Mouse (Mus musculus): ENCODE data around the gene Hivep3.

The Hivep3 gene

DNA sequence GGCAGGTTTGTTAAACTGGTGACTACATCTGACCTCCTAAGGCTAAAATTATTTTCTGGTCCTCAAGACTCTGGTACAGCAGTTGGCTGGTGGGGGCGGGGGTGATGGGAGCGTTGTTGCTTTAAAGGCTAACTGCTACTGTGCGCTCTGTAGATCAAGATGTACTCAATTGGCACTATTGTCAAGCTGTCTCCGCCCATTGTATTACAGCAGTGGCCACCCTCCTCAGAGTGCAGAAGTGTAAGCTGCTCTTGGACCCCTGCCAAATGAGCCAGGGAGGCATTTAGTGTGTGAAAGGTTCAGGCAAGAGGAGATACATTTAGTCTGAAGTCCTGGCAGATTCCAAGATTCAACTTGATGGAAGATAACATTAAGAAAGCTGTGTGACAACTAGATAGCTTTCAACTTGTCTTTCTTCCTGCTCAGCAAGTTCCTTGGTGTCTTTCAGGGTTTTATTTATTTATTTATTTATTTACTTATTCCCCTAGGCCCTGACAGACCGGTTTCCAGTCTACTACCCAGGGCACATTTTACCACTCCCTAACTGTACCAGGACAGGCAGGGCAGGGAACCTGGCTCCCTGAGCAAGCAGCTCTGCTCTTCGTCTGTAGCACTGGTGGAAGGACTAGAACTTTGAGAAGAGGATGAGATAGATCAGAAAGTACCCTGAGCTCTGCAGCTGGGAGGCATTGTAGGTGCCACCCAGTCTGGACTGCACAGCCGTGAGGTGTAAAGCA is 83.2 kb downstream of the Hivep3 start:
- in situ Hi-C loops (cut with MboI) = no loop called here

DNA sequence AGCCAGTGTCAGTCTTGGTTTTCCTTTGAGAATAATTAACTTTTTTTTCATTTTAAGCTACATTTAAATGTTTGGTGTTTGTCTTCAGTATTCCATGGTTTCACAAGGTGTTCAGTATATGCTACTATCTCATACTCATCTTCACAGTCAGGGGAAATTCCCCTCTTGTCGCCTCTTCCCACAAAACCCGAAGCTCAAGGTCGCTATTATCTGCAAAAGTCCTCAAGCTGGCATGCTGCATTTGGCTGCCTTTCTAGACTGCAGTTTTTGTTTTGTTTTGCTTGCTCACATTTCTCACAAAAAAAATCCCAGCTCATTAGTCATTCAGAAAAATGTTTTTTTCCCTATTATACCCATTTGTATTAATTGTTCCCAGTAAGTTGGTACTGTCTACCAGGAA is 92.4 kb downstream of the Hivep3 start:
- in situ Hi-C loops (cut with MboI) = no loop called here

DNA sequence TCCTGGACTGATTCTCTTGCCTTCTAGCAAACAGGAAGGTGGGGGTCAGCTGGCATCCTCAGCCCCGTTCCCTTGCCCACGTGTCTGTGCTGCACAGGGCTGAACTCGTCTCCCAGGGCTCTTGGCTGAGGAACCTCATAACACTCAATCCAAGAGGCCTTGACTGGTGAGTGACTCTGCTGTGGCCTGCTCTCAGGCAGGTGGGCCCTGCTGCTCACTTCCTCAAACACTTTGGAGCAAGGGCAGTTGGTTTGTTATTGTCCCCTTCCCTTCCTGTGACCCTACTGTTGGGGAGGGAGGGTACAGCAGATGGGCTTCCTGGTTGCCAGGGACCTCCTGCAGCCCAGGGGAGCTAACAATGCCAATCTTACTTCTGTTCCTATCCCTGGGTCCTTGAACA is 94.8 kb downstream of the Hivep3 start:
- in situ Hi-C loops (cut with MboI) = no loop called here

DNA sequence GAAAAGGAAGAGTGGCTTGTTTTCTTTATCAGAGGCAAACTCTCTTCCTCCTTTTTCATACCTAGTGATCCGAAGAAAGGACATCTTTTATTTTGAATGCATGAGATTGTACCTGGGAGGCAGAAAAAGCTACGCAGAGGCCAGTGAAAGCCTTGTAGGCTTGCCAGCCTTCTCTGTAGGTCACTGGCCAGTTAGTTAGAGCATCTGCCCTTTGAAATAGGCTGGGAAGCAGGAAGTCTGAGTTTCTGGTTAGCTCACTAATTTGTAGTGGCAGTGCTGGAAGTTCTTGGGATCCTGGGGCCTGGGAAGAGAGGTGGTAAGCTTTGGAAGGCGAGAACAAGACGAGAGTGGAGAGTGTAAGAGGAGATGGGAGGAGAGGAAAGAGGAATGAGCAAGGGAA is 95.4 kb downstream of the Hivep3 start:
- in situ Hi-C loops (cut with MboI) = no loop called here

DNA sequence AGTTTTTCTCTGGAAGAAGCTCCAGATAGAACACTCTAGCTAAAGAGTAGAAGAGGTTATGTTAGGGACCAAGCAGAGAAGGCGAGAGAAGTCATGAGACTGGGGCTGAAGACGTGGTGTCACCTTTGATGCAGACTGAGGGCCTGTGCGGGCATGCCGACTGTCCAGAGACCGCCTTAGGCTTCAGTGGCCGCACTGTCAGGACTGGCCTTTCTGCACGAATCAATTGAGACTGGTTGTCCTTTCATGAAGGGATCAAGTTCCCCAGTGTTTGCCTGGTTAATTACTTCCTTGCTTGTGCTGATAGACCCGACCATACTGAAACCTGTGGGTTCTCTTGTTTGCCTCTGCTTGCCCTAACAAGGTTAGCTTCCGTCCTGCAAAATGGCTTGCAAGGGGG is 99.7 kb downstream of the Hivep3 start:
- in situ Hi-C loops (cut with MboI) = no loop called here

DNA sequence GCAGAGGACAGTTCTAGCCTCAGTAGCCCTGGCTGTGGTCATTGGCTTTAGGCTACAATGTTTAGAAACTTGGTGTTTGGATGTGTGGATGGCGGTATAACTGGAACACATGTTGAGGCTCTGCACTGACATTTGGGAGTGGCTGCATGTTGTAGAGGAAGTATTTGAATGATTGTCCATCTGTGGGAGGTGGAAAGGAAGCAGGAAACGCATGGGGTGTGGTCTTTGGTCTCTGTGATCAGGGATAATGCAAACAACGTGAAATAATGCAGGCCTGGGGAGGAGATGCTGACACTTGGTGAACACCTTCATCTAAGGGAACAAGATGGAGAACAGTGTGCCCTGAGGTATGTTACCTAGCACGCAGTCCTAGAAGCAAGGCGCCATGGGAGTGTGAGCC is 100.3 kb downstream of the Hivep3 start:
- in situ Hi-C loops (cut with MboI) = no loop called here

DNA sequence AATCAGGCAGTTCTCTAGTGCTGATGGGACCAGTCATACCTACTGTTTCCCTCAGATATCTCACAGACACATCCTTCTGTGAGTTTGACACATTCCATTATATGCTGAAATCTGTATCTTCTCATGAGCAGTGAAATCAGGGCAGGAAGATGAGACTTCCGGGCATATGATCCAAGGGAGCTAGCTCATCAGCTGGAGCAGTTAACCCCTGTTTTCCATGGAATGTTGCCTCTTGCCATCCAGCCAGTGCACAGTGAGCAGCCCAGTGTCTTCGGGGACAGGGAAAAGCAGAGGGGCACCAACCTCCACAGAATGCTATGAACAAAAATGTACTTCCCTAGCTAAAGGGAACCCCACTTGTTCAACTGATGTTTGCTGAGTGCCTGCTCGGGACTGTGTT is 102.6 kb downstream of the Hivep3 start:
- in situ Hi-C loops (cut with MboI) = no loop called here

DNA sequence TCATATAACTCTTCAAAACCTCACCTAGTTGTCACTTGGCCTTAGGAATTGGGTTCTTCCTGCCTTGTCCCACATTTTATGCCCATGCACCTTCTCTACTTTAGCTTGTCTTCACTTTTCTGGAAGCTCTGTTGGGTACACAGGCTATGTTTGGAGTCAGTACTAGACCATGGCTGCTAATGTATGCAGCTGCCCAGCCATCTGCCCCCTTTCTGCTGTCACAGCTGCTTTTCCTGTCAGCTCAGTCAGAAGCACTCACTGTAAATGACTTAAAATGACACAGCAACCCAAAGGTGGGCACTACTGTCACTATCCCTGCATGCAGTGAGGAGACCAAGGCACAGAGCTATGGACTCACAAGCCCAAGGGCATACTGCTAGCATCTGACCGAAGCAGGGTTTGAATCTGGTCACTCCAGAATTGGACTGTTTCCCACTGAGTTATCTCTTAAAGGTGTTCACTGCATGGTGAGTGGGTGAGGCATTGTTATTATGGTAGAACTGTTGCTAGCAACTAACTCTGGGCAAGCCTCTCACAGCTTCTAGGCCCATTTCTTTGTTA is 104.0 kb downstream of the Hivep3 start:
- in situ Hi-C loops (cut with MboI) = no loop called here

DNA sequence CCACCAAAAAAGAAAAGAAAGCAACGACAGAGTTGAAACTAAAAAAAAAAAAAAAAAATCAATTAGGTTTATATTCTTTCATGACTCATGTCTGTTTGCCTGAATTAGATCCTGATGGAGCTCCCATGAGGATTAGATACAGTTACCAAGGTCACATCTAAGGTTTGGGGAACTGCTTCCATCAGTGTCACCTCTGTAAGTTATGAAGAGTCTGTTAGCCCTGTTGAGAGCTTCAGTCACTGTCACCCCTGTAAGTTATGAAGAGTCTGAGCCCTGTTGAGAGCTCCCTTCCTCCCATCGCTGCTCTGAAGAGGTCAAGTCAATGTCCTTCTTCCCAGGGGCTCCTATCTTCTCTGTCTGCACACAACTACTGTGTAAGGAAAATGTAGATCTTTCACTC is 104.7 kb downstream of the Hivep3 start:
- in situ Hi-C loops (cut with MboI) = no loop called here

DNA sequence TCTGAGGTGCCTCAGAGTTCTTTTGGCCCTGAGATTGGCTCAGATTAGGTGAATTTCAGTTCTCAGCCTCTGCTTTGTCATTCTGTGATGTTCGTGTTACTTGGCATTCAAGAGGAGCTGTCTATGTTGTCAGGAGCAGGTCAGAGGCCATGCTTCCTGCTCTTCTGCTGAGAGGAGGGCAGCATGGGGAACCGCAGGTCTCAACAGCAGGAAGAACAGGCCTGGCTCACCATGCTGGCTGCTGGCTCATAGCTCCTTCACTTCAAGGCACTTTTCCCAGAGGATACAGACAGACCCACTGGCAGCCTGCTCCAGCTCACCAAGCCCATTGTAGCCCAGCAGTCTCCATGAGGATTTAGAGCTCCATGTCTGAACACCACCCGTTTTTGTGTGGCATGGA is 109.7 kb downstream of the Hivep3 start:
- in situ Hi-C loops (cut with MboI) = no loop called here

DNA sequence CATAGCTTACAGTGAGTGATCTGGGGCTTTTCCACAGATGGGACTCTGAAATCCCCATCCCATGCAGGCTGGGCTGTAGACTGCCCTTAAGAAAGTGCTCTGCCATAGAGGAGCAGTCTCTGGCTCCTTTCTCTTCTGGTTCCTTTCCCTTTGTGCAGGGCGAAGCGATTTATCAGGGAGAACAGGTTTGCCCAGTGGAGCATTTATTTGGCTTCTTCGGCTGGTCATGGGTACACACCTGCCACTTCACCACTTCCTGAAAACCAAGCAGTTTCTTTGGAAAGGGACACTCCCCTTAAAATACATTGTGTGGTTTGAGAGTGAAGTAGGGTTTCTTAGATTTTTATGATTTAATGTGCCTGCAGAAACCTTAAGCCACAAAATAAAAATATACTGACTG is 110.7 kb downstream of the Hivep3 start:
- in situ Hi-C loops (cut with MboI) = no loop called here

DNA sequence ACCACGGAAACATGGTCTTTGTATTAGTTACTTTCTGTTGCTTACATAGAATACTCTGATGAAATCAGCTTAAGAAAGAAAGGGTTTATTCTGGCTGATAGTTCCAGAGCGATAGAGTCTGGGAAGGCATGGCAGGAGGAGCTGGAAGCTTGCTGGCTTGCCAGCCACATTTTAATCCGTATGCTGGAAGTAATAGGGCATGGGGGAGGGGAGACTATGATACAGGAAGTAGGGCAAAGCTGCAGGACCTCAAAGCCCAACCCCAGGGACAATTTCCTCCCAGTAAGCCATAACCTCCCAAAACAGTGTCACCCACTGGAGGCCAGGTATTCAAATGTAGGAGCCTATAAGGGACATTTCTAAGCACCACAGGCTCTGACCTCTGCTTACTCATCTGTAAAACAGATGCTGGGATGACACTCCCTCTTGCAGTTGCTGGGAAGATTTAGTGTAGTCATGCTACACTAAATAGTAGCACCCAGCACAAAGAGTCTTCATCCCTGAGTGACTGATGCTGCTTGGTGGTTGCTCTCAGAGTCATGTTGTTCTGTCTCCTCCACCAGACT is 112.1 kb downstream of the Hivep3 start:
- in situ Hi-C loops (cut with MboI) = no loop called here

DNA sequence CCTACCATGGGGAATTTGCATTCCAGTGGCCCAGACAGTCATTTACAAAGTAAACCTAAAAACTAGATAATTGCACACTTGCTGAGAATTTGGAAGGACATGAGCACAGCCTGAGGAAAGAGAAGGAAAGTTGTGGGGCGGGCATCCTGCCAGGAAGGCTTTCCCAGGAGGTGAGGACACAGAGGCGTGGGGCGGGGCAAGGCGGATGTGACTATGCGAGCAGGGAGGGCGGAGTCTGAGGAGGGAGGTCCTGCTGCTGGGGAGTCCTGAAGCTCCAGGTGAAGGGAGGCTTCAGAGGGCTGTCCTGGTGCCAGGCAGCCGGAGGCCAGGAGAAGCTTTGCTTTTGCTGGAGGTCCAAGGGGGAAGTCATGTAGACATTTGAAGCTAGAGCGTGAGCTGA is 118.9 kb downstream of the Hivep3 start:
- in situ Hi-C loops (cut with MboI) = no loop called here

DNA sequence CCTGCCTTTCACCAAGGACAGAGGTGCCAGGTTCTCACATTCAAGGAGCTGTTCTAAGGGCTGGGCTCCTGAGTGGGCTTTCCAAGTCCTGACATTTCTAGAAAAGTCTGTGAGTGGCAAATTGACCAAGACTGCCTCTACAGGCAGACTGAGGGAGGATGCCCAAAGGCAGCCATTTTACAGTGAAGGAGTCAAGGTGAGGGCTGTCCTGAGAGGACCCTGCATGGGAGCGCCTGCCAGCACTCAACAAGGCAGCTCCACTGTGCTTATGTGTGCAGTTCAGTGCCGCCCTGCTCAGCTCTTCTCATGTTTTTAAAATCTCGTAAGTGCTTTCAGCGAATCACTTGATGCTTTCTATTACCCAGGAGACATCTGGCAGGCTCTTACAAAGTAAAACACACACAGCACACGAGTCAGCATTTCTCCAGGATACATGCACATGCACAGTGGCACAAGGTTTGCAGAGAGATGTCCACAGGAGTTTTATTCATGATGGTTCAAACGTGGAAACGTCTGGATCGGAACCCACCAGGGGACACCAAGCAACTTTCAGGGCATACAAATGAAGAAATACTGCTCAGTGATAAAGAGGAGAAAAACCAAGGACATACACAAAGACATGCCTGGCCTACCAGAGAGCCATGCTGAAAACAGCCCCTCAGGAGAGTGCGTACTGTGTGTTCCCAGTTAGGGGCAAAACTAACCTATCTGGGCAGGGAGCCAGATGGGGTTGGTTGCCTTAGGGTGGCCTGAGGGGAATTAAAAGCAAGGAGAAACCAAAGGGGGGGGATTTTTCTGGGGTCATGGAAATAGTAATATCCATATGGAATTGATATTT is 120.9 kb downstream of the Hivep3 start:
- in situ Hi-C loops (cut with MboI) = no loop called here

DNA sequence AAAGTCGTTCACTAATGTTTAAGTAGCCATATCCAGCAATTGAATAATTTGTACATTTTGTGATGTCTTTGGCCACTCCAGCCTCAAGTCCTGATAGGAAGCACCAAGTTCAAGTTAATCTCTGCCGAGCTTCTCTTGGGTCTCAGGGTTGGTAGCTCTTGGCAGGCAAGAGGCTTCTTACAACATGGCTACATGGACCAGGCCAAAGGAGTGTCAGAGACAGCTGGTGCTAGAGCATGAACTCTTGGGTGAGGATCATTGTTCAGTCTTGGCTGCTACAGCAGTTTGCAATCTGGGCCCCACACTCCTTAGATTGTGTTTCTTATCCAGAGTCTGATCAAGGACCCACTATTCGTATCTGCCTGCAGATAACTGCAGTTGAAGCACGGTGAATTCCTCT is 125.9 kb downstream of the Hivep3 start:
- in situ Hi-C loops (cut with MboI) = no loop called here

DNA sequence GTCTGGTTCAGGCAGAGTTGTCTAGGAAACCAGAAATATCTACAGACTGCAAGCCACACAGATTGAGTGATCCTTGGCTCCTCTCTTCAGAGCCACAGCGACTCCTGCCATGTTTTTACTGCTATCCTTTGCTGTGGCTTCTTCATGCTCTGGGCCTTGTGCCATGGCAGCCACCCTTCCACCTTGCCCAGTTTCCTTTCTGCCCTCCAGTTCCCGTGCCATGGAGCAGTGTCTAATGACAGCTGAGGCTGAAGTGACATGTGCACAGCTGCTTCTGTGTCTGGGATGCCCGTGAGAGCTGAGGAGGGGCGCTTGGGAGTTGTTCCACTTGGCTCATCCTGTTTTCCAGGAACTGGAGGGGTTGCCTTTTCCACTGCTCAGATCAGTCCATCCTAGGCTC is 127.4 kb downstream of the Hivep3 start:
- in situ Hi-C loops (cut with MboI) = no loop called here

DNA sequence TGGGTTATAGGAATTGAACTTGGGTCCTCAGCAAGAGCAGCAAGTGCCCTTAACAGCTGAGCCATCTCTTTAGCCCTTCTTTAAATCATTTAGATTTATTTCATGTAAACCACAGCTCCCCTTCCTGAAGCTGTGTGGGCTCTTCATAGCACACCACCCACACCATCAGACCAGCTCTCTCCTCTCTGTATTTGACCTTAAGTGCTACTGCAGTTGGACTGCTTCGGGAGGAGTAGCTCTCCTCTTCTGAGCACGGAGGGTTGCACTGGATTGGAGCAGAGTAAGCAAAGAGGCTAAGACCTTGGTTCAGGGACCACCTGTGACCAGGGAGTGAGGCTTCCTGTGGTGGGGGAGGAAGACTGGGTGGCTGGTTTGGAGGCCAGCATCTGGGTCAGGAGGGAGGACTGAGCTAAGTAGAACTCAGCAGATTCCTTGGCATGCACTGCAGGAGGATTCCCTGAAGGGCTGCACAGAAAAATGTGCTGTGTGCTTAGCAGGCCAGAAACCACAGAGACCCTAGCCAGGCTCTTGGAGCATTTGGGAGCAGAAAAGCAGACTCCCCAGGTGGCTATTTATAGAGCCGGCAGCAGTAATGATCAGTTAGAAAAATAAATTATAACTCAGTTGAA is 132.4 kb downstream of the Hivep3 start:
- in situ Hi-C loops (cut with MboI) = no loop called here

DNA sequence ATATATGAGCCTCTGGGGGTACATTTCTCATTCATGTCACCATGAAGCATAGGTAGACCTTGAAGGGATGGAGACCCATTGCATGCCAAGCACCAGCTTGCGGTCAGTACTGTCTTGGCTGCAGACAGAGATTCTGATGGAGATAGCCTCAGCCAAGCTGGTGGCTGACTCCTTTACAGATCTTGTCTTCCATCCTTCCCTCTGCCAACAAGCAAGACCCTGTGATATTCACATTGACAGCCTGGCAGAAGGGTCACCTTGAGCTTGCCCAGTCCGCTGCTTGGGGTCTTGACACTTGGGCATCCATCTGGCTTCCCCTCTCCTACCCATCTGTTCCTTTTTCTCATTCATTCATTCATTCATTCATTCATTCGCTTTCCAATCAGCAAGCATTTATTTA is 133.5 kb downstream of the Hivep3 start:
- in situ Hi-C loops (cut with MboI) = no loop called here

DNA sequence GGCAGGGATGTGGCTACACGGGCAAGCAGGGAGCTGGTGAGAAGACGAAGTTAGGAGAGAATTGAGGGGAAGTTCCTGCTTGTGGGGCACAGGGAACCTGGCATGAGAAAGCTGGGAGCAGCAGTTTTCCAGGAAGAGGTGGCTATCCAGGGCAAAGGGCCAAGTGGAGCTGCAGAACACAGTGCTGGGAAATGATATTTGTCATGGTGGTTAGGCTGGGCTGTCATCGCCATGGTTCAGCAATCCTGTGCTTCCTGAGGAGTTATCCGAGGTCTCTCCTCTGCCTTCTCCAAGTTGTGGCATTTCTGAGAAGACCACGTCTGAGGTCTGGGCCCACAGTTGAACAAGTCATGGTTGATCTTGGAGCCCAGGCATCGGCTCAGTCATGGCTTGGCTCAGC is 136.8 kb downstream of the Hivep3 start:
- in situ Hi-C loops (cut with MboI) = no loop called here

DNA sequence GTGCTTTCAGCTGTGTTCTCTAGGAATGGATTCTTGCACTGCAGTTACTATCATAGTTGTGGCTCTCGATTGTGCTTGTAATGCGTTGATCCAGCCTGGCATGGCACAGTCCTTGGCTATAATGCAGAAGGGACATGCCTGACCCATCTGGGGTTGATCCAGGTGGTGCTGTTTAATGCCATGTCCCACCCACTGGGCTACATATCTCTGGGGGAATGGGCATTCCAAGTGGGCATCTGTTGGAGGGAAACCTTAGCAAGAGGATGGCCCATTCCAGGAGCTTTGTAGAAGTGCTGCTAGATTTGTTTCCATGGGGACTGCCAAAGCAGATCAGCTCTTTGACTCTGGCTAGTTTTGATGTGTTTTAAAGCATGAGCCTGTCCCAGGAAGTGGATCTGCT is 137.9 kb downstream of the Hivep3 start:
- in situ Hi-C loops (cut with MboI) = no loop called here

DNA sequence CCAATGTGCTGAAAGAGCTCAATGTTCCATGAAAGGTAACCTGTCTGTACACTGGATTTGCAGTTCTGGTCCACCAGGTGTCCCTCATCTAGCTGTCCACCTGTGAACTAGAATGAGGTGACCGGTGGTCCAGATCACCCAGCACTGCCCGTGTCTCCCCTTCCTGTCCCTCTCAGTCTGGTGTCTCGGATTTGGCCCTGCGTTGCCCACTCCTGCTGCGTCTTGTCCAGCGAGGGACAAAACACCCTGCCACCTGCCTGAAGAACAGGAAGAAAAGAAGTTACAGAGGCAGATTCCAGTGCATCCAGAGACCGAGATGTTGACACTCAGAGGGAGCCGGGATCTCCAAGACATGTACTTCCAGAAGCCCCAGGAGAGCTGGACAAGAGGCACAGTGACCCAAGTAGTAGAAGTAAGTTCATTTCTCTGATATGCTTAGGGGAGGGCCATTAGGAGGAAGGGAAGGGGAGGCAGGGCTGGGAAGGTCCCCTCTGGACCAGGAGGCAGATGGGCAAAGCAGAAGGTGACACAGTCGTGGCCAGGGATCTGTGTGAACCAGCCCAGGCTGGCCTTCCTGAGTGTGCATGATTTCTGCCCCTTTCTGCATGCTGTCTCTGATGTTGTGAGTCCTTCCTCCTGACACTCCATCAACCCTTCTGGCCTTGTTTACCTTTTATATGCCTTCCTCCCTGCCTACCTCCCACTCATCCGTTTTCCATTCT is 138.4 kb downstream of the Hivep3 start:
- in situ Hi-C loops (cut with MboI) = no loop called here

DNA sequence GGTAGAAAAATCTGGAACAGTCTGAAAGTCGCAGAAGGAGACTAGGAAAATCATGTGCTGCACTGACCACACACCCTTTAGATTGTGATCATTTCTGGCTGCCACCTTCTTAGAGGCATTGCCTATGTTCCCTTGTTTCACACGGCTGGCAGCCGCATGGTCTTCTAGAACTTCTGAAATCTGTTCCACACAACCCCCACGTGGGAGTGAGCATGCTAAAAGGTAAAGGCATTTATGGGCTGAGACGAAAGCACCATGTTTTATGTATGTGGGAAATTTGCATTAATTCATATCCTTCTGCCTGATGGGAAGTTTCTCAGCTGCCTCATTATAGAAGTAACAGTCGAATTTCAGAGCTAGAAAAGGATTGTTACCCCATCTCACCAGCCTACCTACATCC is 140.4 kb downstream of the Hivep3 start:
- in situ Hi-C loops (cut with MboI) = no loop called here
